Mouse (Mus musculus) MEL (cell line): ENCODE measurements at regions not wholly inside any gene's neighbourhood (a gene's known extent, or its start where the extent isn't known, plus 50 kb on each side); places are given as distances from the start of the nearest gene placed in this dataset.

ENCODE experiments used
- CHD2 ChIP-seq: IDR thresholded peaks from 2 replicates; pipeline ENCODE4 v1.6.1; 2011; ENCODE audit warnings: low read length, improper control_type of control experiment
- MAX ChIP-seq: IDR thresholded peaks from 2 replicates; pipeline ENCODE4 v1.6.1; 2011; ENCODE audit warnings: low read length, improper control_type of control experiment
- MEF2A ChIP-seq: IDR thresholded peaks from 2 replicates; pipeline ENCODE4 v1.6.1; 2014; ENCODE audit warnings: low read depth, mild to moderate bottlenecking, inconsistent platforms, low read length, improper control_type of control experiment; ENCODE audit not compliant: poor library complexity, insufficient replicate concordance, severe bottlenecking; ENCODE audit errors: extremely low read depth
- POLR2A ChIP-seq, 2 experiments: IDR thresholded peaks; 2 replicates each; pipeline ENCODE4 v1.6.1; 2011 to 2012; ENCODE audit warnings: low read length in 2 of 2, mild to moderate bottlenecking in 2 of 2, control low read depth in 1 of 2, improper control_type of control experiment in 1 of 2, low read depth in 1 of 2, moderate library complexity in 1 of 2; ENCODE audit not compliant: control insufficient read depth in 1 of 2, insufficient read depth in 1 of 2, poor library complexity in 1 of 2
- RCOR1 ChIP-seq: IDR thresholded peaks from 2 replicates; pipeline ENCODE4 v1.6.1; 2012; ENCODE audit warnings: low read depth, mild to moderate bottlenecking, inconsistent platforms, low read length, improper control_type of control experiment
- ZMIZ1 ChIP-seq: IDR thresholded peaks from 2 replicates; pipeline ENCODE4 v1.6.1; 2012; ENCODE audit warnings: low read depth, mild to moderate bottlenecking, inconsistent platforms, low read length, improper control_type of control experiment, moderate library complexity

- TF ChIP-seq RCOR1 (no peak), MAX (no peak), MEF2A (no peak), ZMIZ1 (no peak), POLR2A (IDR thresholded peaks at IDR 0.05; ENCODE audit: control insufficient read depth in 1 of 2, insufficient read depth in 1 of 2, low read depth in 1 of 2, low read length in 2 of 2, poor library complexity in 1 of 2) (no peak), CHD2 (no peak)
Measured at GRCm38 (mm10) chr12:31172451-31173318, 67.9 kb upstream of the Gm6993 start.
